Mouse (Mus musculus) hindbrain, postnatal 0 days (tissue): ENCODE data around the gene Apol7b. TPM values are rescaled to one million over a fixed set of nuclear protein-coding genes. Genes with fewer than 3 reads are reported as not detected.
A peak's percentile ranks its signal among the peaks of the same experiment; 100 is the strongest.
"Not testable (repeated sequence)": the region's sequence is repeated elsewhere in the genome, so short reads cannot be mapped to it uniquely, and the experiment has no call there.

Source experiments
- ATAC-seq: fragments of 200-750 bp; cut with Nextera tagmentation; 2 replicates; pipeline ENCODE4 v1.8.0; 2017; ENCODE audit warnings: mild to moderate bottlenecking, moderate TSS enrichment, moderate library complexity
- DNase-seq: peaks from one replicate; pipeline ENCODE4 v3.0.0-alpha.2; 2015; ENCODE audit warnings: low spot score
- H3K27ac ChIP-seq: fragments of 300-500 bp; sonication (generic); 2 replicates; pipeline ENCODE4 v1.5.1; 2014; ENCODE audit warnings: mild to moderate bottlenecking
- H3K27me3 ChIP-seq: fragments of 300-500 bp; sonication (generic); 2 replicates; pipeline ENCODE4 v1.6.1; 2014; ENCODE audit warnings: low read length, mixed read lengths; ENCODE audit not compliant: insufficient read depth
- H3K36me3 ChIP-seq: fragments of 300-500 bp; sonication (generic); 2 replicates; pipeline ENCODE4 v1.6.1; 2014; ENCODE audit warnings: low read length, mixed read lengths; ENCODE audit not compliant: insufficient read depth
- H3K4me1 ChIP-seq: fragments of 300-500 bp; sonication (generic); 2 replicates; pipeline ENCODE4 v1.6.1; 2014; ENCODE audit warnings: antibody characterized with exemption, low read length, mixed read lengths; ENCODE audit not compliant: insufficient read depth
- H3K4me2 ChIP-seq: fragments of 300-500 bp; sonication (generic); 2 replicates; pipeline ENCODE4 v1.6.1; 2014; ENCODE audit warnings: low read depth, mild to moderate bottlenecking, low read length, moderate library complexity, mixed read lengths
- H3K4me3 ChIP-seq: fragments of 300-500 bp; sonication (generic); 2 replicates; pipeline ENCODE4 v1.5.1; 2014; ENCODE audit warnings: low read length
- H3K9ac ChIP-seq: fragments of 300-500 bp; sonication (generic); replicated peaks from 2 replicates; pipeline ENCODE4 v1.6.1; 2014; ENCODE audit warnings: mild to moderate bottlenecking, low read length, moderate library complexity, mixed read lengths
- H3K9me3 ChIP-seq: fragments of 300-500 bp; sonication (generic); 2 replicates; pipeline ENCODE4 v1.6.1; 2016; ENCODE audit warnings: low read length, mixed read lengths
- CTCF ChIP-seq: IDR thresholded peaks from 2 replicates; pipeline ENCODE4 v1.5.1; 2016; ENCODE audit warnings: antibody characterized with exemption, control low read depth, low read depth
- WGBS: fragments of 180-500 bp; shearing (Covaris S2); extraction: QIAGEN DNeasy Blood & Tissue Kit; methylation state at CpG from one replicate; pipeline ENCODE4 v1.1.7; 2014; 5-methylcytosine and 5-hydroxymethylcytosine counted together
- polyA plus RNA-seq: library from polyadenylated mRNA; unstranded; fragments of >200 nt; fragmentation: Nextera tagmentation; extraction: Ambion mirVana; gene quantifications from 2 replicates; pipeline ENCODE4 v1.2.1, GENCODE M21; 2015
- total RNA-seq: library from RNA; depleted of rRNA; stranded (reverse); fragments of >200 nt; gene quantifications from 2 replicates; pipeline ENCODE4 v1.2.3, GENCODE M21; 2014

Gene Apol7b
- total and polyA plus RNA-seq, 2 experiments from 2014 or later: not detected

DNA sequence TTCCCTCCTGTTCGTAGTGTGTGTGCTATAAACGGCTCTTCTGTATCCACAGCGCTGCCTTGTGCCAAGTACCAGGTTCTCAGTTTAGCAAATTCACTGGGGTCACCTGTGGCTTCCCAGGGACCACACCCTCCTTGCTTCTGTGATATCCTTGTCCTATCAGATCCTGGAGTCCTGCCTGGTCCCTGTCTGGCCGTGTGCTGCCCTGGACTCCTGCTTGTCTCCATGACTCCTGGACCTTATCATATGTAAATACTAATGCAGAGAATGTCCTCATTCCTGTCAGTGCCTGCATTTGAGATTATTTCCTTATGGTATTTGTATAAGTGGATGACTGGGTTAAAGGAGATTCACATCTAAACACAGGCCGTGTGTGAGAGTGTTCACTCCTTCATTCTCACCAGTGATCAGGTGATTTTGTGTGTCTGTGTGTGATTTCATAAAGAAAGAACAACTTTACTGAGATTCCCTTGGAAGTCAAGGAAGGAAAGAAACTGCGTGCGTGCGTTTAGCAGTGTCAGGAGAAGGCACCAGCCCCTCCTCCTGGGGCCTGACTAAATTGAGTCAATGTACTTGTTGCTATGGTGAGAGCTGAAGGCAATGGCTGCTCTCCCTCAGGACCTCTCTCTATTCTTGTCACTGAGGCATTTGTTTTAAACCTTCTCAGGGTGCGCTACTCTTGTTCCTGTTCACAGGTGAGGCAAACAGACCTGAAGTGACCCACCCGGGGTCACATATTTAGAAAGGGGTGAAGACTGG, 18.4 kb downstream of the Apol7b start:
- H3K27ac ChIP-seq, H3K9me3 ChIP-seq, ATAC-seq, H3K4me1 ChIP-seq, H3K9ac ChIP-seq, H3K27me3 ChIP-seq, DNase-seq, H3K4me2 ChIP-seq, H3K4me3 ChIP-seq, H3K36me3 ChIP-seq: not testable (repeated sequence)
- WGBS: 58% methylated on average over 8 of the region's 10 CpGs

DNA sequence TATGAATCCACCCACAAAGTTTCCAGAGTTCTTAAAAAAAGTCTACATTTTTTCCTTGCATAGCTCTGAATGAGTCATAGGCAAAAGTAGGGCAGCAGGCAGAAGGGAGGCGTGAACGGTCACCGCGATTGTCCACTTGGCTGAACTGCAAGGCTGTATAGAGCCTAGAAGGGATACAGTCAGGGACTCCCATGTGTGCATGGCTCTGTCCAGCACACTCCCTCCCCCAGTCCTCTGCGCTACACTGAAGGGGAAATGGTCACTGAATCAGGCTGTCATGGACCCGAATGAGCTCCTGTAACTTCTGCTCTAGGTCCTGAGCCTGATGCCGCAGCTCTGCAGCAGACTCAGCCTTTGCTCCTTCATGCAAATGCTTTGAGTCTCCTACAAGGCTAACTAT, 24.4 kb downstream of the Apol7b start:
- 94% methylated on average over 3 of the region's 7 CpGs for WGBS

DNA sequence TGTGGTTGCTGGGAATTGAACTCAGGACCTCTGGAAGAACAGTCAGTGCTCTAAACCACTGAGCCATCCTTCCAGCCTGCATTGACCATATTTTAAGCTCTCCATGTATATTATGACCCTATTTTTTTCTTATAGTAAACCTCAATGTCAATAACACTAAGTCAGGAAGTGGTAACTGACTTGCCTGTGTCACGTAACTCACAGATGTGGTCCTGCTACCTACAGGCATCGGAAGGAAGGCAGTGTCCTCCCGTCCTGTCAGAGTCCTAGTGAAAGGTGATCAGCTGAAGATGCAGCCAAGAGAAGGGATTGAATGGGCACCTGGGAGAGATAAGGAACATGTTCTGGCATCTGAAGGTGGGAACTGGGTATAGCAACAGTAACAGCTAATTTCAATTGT, 27.6 kb downstream of the Apol7b start:
- not testable (repeated sequence) for DNase-seq, H3K27me3 ChIP-seq, H3K4me3 ChIP-seq, H3K4me2 ChIP-seq, H3K4me1 ChIP-seq, H3K27ac ChIP-seq, H3K9ac ChIP-seq, ATAC-seq, H3K36me3 ChIP-seq, H3K9me3 ChIP-seq
- no CpG with 5 or more reads among the region's 3 CpGs for WGBS

More for the DNA sequence above, 24.4 kb downstream of the Apol7b start:
- H3K27me3 ChIP-seq, H3K9me3 ChIP-seq, H3K9ac ChIP-seq, H3K27ac ChIP-seq, DNase-seq, H3K4me1 ChIP-seq, H3K4me3 ChIP-seq, H3K36me3 ChIP-seq, H3K4me2 ChIP-seq, ATAC-seq: not testable (repeated sequence)

DNA sequence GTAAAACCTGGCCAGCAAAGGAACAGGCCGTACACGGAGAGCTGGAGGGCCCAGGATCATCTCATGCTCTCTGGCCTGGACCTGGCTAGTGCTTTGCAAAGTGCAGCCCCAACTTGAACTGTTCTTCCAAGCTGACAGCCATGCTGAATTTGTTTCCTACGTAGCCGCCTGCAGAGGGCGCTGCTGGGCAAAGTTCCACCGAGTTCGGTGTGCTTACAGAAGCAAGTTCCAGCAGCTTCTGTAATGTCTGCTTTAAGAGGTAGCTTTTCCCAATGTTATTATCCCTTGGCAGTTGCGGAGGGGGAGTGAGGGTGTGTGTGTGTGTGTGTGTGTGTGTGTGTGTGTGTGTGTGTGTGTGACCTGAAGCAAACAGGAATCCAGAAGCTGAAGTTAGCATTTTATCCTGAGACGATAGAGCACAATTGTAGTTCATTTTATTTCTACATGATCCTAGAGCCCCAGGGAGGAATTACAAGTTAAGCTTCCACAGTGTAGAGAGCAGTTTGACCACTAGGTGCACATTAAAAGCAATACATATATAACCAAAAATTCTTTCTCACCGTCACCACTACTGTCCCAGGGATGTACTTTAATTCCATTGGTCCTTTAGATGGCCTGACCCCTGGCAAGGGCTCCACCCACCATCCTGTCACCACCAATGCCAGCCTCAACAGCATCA, 30.5 kb downstream of the Apol7b start:
- not testable (repeated sequence) for H3K4me3 ChIP-seq, DNase-seq, H3K4me2 ChIP-seq, H3K9ac ChIP-seq, H3K9me3 ChIP-seq, H3K4me1 ChIP-seq, H3K27ac ChIP-seq, H3K27me3 ChIP-seq, H3K36me3 ChIP-seq
- peak; percentile 75 for ATAC-seq
- 35% methylated on average over 2 of the region's 10 CpGs for WGBS

DNA sequence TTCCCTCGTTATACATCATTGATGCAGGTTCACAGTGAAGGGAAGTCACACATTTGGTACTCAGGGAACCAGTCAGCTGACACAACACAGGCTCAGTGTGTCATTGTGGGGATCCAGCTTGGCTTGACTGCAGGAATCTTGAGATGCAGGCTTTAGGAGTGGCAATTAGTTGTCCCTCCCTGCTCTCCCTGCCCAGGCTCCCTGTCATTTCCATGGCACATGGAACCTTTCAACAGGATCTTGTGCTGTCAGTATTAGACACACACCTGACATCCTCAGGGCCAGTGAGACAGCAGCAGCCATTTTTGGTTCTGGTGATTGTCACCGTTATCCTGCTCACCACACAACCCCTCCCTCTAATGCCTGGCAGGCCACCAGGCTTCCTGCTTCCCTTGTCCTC, 31.6 kb downstream of the Apol7b start:
- H3K36me3 ChIP-seq, H3K27ac ChIP-seq, DNase-seq, H3K4me3 ChIP-seq, H3K27me3 ChIP-seq, ATAC-seq, H3K4me2 ChIP-seq, H3K4me1 ChIP-seq, H3K9me3 ChIP-seq, H3K9ac ChIP-seq: not testable (repeated sequence)
- WGBS: 81% methylated on average over 2 of the region's 2 CpGs

DNA sequence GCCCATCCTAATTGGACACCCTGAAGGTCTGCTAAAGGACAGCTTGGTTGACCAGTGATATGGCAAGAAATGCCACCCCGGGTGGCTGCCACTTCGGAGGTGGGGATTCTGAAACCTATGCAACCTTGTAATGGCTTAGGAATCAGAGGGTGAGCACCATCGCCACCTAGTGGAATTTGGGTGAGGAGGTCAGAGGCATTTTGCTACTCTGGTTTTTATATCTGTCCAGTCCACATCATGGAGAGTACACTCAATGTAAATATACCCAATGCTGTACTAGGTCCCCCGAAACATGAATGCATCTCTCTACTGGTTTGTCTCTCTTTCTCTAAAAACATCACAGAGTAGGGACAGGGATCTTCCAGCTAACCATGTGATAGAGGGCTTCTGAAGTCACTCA, 34.6 kb downstream of the Apol7b start:
- H3K4me1 ChIP-seq, H3K27ac ChIP-seq, ATAC-seq, H3K36me3 ChIP-seq, H3K9ac ChIP-seq, DNase-seq, H3K9me3 ChIP-seq, H3K4me3 ChIP-seq, H3K4me2 ChIP-seq, H3K27me3 ChIP-seq: not testable (repeated sequence)
- peak; percentile 50 for TF ChIP-seq CTCF
- WGBS: 34% methylated on average over 4 of the region's 4 CpGs

DNA sequence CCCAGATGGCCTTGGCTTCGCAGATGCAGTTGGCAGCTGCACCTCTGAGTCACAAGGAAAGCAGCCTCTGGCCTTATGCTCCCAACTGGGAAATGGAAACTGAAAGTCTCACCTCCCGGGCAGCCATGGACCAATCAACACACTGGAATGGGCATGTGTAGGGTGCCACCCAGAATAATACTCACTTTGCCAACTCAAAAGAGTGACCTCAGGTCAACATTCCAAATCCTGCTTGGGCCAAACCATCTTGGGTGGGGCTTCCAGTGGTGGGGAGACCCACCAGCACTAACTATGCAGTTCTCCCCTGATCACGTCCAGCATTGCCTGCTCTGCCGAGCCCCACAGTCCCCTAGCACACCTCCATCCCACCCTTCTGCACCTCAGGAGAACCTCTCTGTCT, 36.3 kb downstream of the Apol7b start, which contains the start of gene Apol9a:
TSS of gene Apol9a (minus strand) at position 101 of the 400 bp plus-strand sequence.
- H3K27ac ChIP-seq, H3K36me3 ChIP-seq, H3K4me2 ChIP-seq, H3K9ac ChIP-seq, H3K4me1 ChIP-seq, H3K4me3 ChIP-seq, H3K27me3 ChIP-seq, H3K9me3 ChIP-seq, DNase-seq, ATAC-seq: not testable (repeated sequence)
- 71% methylated on average over 1 of the region's 4 CpGs for WGBS

DNA sequence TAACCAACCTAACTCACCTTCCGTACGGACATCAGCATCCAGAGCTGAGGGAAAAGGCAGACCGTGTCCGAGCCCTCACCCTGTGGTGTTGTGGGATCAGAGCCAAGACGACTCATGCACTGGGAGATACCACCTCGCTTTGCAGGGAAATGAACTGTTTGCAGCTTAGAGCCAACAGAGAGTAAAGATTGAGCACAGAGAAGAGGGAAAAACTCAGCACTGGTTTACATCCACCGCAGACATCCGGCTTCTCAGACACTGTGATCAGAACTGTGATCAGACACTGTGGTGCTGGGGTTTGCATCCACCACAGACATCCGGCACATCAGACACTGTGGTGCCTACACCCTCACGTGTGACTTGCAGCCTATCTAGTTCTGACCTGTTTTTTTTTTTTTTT, 40.9 kb downstream of the Apol7b start:
- 64% methylated on average over 10 of the region's 10 CpGs for WGBS
- 0 out of 2 replicates have a peak, but pooled peaks have one; percentile 47 for ATAC-seq
- not testable (repeated sequence) for H3K27ac ChIP-seq, H3K9me3 ChIP-seq, H3K36me3 ChIP-seq, H3K4me3 ChIP-seq, H3K9ac ChIP-seq, H3K27me3 ChIP-seq, H3K4me2 ChIP-seq, H3K4me1 ChIP-seq
- DNase-seq: peak; percentile 29
